Mouse (Mus musculus) urinary bladder, postnatal 4 days (tissue): ENCODE measurements around the gene Wbp1.

Experiments
- DNase-seq, 2 experiments: peaks; one replicate each; pipeline ENCODE4 v3.0.0; 2021 to 2022; ENCODE audit warnings: low spot score in 2 of 2

Gene Wbp1

DNA sequence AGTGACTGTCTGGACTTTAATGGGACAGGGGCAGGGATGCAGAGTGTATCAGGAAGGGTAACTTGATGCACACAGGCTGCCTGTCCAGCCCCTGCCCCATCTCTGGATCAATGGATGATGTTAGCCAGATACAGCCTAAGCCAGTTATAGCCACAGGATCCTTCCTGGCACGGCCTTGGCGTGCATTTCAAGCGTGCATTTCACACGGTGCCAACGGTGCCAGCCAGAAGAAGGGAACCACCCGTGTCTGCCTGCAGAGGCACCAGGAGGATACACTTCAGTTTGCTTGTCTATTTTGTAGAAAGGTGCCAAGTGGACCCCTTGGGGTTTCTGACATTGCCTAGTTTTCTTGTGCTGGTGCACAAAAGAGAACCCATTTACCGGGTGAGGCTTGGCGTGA lies 18.7 kb upstream of the Wbp1 start:
- no peak for DNase-seq

DNA sequence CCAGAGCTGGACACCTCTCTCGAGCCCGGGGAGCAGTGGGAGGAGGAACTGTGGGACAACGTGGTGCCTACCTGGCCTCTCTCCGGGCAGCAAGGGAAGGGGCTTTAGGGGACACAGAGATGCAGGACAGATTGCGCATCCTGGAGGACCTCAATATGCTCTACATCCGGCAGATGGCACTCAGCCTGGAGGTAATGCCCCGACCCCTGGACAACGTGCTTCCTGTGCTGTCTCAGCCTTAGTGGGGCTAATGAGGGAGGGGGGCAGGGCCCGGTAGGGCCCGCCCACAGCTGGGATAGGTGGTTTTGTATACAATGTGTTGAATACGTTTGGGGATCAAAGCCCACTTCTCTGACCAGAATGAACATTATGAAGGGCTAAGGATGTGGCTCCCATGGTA lies 16.7 kb upstream of the Wbp1 start:
- DNase-seq, result peak in 1 of 2 experiments; percentile 58

- peak; percentile 90 for DNase-seq
Observed at GRCm38 (mm10) chr6:83137576-83137950, 16.2 kb upstream of the Wbp1 start.

DNA sequence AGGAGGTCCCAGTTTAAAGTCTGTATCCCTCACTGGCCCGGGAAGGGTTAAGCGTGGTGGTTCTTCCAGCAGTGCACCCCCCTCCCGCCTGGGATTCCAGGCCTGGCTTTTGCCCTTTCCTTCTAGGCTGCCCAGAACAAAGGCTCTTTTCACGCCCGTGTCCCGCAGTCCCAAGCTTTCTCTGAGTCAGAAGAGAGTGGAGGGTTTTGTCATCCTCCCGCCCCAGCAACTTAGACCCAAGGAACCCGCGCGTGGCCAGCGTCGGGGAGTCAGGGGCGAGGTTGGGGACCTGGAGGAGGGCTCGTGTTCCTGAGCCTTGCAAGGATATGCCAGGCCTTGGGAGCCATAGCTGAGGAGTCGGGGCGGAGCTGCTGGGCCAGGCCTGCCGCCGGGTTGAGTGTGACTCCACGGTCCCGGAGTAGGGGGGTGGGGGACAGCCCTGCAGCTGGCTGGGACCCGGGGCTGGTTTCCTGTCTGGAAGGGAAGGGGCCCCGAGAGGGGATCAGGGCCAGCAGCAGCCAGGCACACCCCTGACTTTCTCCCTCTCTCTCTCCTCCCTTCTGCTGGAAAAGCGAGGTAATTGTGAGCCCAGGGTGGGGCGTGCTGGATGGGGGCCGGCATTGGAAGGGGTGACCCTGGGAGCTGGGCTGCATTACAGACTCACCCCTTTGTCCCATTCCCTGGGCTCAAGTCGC lies 15.7 kb upstream of the Wbp1 start:
- peak; percentile 78 for DNase-seq

- no peak for DNase-seq
Observed at GRCm38 (mm10) chr6:83136291-83136880, 15.0 kb upstream of the Wbp1 start.

GRCm38 (mm10) chr6:83135571-83136161 lies 14.3 kb upstream of the Wbp1 start:
- no peak for DNase-seq

GRCm38 (mm10) chr6:83134951-83135513 lies 13.7 kb upstream of the Wbp1 start, which contains the start of gene Rtkn:
TSS of gene Rtkn (plus strand) at chr6:83135463.
- DNase-seq, result no peak

GRCm38 (mm10) chr6:83134226-83134625 lies 12.9 kb upstream of the Wbp1 start:
- no peak for DNase-seq

DNA sequence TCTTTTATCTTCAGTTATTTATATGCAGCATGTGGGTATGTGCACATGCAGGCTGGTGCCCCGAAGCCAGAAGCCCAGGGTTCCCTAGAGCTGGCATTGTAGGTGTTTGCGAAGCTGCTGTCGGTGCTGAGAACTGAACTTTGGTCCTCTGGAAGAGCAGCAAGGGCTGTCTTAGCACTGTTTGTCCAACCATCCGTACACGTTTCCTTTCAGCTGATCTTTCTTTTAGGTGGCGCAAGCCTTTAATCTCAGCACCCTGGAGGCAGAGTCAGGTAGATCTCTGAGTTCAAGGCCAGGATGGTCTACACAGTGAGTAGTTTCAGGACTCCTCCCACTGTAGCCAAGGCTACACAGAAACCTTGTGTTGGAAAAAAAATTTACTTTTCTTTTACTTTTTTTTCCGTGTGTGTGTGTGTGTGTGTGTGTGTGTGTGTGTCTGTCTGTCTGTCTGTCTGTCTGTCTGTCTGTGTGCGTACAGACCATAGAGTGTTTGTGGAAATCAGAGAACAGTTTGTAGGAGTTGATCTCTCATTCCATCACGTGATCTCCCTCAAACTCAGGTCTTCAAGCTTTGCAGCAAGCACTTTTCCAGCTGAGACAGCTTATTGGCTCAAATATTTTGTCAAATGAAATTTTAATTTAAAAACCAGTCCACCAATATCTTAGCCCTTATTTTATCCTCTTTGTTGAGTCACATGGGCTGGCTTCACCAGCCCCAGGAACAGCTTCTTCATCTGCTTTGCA lies 11.0 kb upstream of the Wbp1 start:
- no peak for DNase-seq

DNA sequence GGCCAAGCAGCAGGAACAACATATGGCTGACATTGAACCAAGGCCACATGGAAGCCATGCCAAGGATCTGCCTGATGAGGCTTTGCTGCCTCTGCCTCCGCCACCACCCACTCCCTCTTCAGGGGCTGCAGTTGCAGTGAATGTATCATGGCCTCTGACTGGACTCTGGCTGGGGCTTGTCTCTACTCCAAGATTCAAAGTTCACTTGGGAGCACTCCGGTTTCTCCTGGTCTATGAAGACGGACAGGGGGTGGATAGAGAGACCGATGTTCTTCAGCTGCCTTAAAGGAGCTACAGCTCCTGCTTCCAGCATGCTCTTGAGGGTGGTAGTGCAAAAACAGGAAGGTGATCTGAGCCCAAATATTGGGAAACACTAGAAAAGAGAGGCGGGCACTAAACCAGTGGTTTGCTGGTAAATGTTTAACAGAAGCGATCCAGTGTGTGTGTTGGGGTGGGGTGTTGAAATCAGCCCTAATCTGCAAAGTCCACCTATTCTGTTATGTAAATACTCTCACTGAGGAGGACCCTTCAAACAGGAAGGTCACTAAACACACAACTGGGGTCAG lies 10.2 kb upstream of the Wbp1 start:
- DNase-seq, result no peak

- DNase-seq, result no peak
Observed at GRCm38 (mm10) chr6:83127419-83127818, 6.1 kb upstream of the Wbp1 start.

DNA sequence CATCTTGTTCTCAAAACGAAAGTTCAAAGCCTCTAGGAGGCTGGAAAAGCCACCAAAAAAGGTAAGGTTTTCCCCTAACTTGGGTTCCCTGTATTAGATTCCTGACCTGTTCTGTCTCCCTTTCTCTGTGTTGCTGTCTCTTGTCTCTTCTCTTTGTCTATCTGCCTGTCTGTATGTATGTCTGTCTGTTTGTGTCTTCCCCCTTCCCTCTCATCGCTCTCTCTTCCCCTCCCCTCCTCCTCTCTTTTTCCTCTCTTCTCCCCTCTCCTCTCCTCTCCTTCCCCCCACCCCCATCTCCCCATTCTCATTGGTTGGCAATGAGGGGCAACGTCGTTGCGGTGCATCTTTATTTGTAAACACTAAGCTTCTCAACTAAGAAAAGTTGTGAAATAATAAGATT lies 4.0 kb upstream of the Wbp1 start, which contains the start of gene Ino80b:
Gene Ino80b, minus strand, starts transcription at position 101 of the 400 bp plus-strand sequence.
- DNase-seq, result no peak

GRCm38 (mm10) chr6:83124851-83125312 lies 3.5 kb upstream of the Wbp1 start:
- peak; percentile 89 to 91 for DNase-seq

- no peak for DNase-seq
Observed at GRCm38 (mm10) chr6:83122961-83123360, 1.6 kb upstream of the Wbp1 start.

- DNase-seq, result no peak
Observed at GRCm38 (mm10) chr6:83121863-83122710, 728 bp upstream of the Wbp1 start.

DNA sequence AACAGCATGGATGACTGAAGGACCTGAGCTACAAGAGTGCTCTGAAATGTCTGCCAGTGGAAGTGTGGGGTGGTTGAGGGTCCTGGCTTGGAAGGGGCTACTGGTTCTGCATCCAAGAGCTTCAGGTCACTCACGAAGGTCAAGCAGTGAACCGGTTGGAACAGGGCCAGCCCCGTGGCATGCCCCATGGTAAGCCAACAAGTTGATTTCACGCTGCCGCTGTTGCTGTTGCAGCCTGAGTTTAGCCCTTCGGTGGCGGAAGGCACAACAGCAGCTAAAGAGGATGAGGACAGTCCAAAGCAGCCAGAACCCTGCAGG lies 1.7 kb downstream of the Wbp1 start:
- no peak for DNase-seq

GRCm38 (mm10) chr6:83118825-83119733 lies 2.3 kb downstream of the Wbp1 start:
- DNase-seq, result no peak

DNA sequence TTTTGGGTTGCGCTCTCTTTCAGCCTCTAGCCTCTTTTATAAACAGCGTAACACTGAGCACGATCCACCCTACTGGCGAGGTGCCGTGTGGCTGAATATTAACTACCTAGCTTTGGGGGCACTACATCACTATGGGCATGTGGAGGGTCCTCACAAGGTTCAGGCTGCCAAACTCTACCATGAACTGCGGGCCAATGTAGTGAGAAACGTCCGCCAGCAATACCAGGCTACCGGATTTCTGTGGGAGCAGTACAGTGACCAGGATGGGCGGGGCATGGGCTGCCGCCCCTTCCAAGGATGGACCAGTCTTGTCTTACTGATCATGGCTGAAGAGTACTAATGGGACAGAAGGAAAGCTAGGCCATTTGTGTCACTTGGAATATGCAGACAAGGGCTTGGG lies 3.0 kb downstream of the Wbp1 start:
- DNase-seq, result no peak

DNA sequence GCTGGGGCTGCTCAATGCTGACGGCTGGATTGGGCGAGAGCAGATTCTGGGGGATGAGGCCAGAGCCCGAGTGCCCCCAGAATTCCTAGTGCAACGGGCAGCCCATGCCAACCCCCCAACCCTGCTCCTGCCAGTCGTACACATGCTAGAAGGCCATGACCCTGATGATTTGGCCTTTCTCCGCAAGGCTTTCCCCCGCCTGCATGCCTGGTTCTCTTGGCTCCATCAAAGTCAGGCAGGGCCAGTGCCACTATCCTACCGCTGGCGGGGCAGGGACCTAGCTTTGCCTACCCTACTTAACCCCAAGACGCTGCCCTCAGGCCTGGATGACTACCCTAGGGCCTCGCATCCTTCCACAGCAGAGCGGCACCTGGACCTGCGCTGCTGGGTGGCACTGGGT lies 3.7 kb downstream of the Wbp1 start:
- DNase-seq, result no peak

DNA sequence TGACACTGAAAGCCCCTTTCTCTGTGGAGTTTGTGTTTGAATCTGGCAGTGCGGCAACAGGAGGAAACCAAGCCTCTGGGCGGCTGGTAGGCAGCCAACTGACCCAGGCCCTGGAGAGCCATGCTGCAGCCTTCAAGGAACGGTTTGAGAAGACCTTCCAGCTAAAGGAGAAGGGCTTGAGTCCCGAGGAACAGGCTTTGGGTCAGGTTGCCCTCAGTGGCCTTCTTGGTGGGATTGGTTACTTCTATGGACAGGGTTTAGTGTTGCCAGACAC lies 4.3 kb downstream of the Wbp1 start:
- no peak for DNase-seq
